Mouse (Mus musculus): Measurements from ENCODE around the gene Zfp931.
A peak's percentile ranks its signal among the peaks of the same experiment; 100 is the strongest.

DNA sequence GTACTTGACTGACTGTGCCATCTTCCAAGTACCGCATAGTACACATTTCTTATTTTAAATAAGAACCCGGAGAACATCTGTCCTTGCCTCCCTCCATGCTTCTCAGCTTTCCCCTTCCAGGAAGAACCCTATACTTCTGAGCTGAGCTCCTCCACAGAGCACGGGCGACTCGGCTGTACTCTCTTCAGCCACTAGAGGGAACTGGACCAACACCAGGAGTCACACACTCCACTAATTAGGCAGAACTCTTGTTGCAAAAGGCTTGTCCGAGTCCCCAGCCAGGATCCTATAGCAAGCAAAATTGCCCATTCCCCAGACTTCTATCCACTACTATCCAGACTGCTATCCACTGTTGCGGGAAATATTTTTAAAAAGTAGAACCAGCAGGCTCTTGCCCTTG lies 23.7 kb upstream of the Zfp931 start:
- TF ChIP-seq POLR2A (IDR thresholded peaks at IDR 0.05; ENCODE audit: low read depth, low read length), result no peak
- peak; percentile 40; the same call in 1 of the 2 replicates for TF ChIP-seq CTCF (IDR thresholded peaks at IDR 0.05; ENCODE audit: extremely low read depth, insufficient read depth, insufficient read length, insufficient replicate concordance)
